Mouse (Mus musculus): ENCODE results near the gene Crmp1.

GRCm38 (mm10) chr5:37222316-37222715 is 19.4 kb upstream of the Crmp1 start:
- TF ChIP-seq CTCF (IDR thresholded peaks at IDR 0.05; ENCODE audit: low read depth) (no peak), EP300 (IDR thresholded peaks at IDR 0.05; ENCODE audit: low read depth) (no peak)
